Mouse (Mus musculus) c-Kit-positive CD71-positive TER-119-negative erythroid progenitor cells, embryonic 14.5 days (primary cell): Measurements from ENCODE around the gene Gm9844.
"Not testable (repeated sequence)": the region's sequence is repeated elsewhere in the genome, so short reads cannot be mapped to it uniquely, and the experiment has no call there.

Experiments used
- DNase-seq: peaks from one replicate; pipeline ENCODE4 v3.0.0-alpha.2; 2013; ENCODE audit warnings: low read depth

The Gm9844 gene

GRCm38 (mm10) chr7:24861913-24862312, at the start of gene Gm9844:
Gene Gm9844 (plus strand): TSS chr7:24862213.
- no peak for DNase-seq

- peak; percentile 61 for DNase-seq
Observed at GRCm38 (mm10) chr7:24817502-24817901, 44.5 kb upstream of the Gm9844 start.

- no peak for DNase-seq
Observed at GRCm38 (mm10) chr7:24824452-24824851, 37.6 kb upstream of the Gm9844 start.

GRCm38 (mm10) chr7:24827181-24827580, 34.8 kb upstream of the Gm9844 start:
- DNase-seq: no peak

GRCm38 (mm10) chr7:24838732-24839409, 23.1 kb upstream of the Gm9844 start:
- DNase-seq: not testable (repeated sequence)

- no peak for DNase-seq
Observed at GRCm38 (mm10) chr7:24839410-24839808, 22.6 kb upstream of the Gm9844 start.

- no peak for DNase-seq
Observed at GRCm38 (mm10) chr7:24840331-24840730, 21.7 kb upstream of the Gm9844 start.

GRCm38 (mm10) chr7:24841009-24841408, 21.0 kb upstream of the Gm9844 start:
- DNase-seq: no peak

GRCm38 (mm10) chr7:24844144-24844543, 17.9 kb upstream of the Gm9844 start:
- DNase-seq: no peak

GRCm38 (mm10) chr7:24845181-24845580, 16.8 kb upstream of the Gm9844 start:
- no peak for DNase-seq

GRCm38 (mm10) chr7:24845713-24846112, 16.3 kb upstream of the Gm9844 start:
- DNase-seq: peak; percentile 55

GRCm38 (mm10) chr7:24846576-24846975, 15.4 kb upstream of the Gm9844 start:
- DNase-seq: not testable (repeated sequence)

GRCm38 (mm10) chr7:24850162-24850561, 11.9 kb upstream of the Gm9844 start:
- peak; percentile 15 for DNase-seq

GRCm38 (mm10) chr7:24850899-24851303, 11.1 kb upstream of the Gm9844 start:
- peak; percentile 72 for DNase-seq

GRCm38 (mm10) chr7:24851596-24852325, 10.3 kb upstream of the Gm9844 start:
- DNase-seq: no peak

- peak; percentile 84 for DNase-seq
Observed at GRCm38 (mm10) chr7:24852557-24853232, 9.3 kb upstream of the Gm9844 start.

- DNase-seq: no peak
Observed at GRCm38 (mm10) chr7:24853233-24853563, 8.8 kb upstream of the Gm9844 start.

- no peak for DNase-seq
Observed at GRCm38 (mm10) chr7:24853695-24854094, 8.3 kb upstream of the Gm9844 start.

GRCm38 (mm10) chr7:24856460-24857120, 5.4 kb upstream of the Gm9844 start:
- no peak for DNase-seq

- DNase-seq: peak; percentile 48
Observed at GRCm38 (mm10) chr7:24859234-24859633, 2.8 kb upstream of the Gm9844 start.

GRCm38 (mm10) chr7:24862853-24863252, 840 bp downstream of the Gm9844 start:
- no peak for DNase-seq

GRCm38 (mm10) chr7:24864156-24864555, 2.1 kb downstream of the Gm9844 start:
- no peak for DNase-seq

- no peak for DNase-seq
Observed at GRCm38 (mm10) chr7:24869080-24869479, 7.1 kb downstream of the Gm9844 start.
